Mouse (Mus musculus) R1 (cell line): ENCODE data around the gene Zfp108.
A peak's percentile ranks its signal among the peaks of the same experiment; 100 is the strongest.

Experiments
- DNase-seq: peaks from one replicate; pipeline ENCODE4 v3.0.0-alpha.2; 2018; ENCODE audit warnings: low read depth, low spot score

Gene Zfp108

DNA sequence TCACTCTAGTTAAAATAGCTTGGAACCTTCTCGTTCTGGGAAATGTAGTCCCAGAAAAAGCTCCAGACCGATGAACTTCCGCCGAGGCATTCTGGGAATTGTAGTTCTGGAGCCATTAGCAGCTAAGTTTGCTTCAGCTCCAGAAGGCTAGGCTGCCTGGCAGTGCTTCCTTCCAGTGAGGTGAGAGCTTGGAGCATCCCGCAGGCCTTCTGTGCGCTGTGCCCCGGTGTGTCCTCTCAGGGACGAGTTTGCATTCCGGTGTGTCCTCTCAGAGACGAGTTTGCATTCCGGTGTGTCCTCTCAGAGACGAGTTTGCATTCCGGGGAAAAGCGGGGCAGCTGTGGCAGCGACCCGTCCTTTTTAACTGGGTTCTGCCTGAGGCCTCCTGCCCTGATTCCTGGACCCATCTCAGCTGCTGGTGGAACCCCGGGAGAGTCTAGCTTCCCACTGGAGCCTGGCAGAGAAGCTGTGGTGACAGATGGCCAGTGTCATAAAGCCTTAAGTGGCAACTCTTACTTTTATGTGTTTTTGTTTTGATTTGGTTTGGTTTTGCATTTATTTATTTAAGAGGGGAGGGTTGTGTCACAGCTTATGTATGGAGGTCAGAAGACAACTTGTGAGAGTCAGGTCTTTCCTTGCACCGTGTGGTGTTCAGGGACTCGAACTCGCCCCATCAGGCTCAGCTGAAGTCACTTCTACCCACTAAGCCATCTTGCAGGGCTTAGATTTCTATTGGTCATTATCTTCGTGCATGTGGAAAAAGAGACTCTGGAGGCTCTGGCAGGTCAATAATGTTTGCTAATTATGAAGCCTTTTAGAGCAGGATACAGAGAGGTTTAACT, at the start of gene Zfp108:
Gene Zfp108, plus strand, starts transcription at position 162 of the 842 bp plus-strand sequence.
- peak; percentile 89 for DNase-seq

DNA sequence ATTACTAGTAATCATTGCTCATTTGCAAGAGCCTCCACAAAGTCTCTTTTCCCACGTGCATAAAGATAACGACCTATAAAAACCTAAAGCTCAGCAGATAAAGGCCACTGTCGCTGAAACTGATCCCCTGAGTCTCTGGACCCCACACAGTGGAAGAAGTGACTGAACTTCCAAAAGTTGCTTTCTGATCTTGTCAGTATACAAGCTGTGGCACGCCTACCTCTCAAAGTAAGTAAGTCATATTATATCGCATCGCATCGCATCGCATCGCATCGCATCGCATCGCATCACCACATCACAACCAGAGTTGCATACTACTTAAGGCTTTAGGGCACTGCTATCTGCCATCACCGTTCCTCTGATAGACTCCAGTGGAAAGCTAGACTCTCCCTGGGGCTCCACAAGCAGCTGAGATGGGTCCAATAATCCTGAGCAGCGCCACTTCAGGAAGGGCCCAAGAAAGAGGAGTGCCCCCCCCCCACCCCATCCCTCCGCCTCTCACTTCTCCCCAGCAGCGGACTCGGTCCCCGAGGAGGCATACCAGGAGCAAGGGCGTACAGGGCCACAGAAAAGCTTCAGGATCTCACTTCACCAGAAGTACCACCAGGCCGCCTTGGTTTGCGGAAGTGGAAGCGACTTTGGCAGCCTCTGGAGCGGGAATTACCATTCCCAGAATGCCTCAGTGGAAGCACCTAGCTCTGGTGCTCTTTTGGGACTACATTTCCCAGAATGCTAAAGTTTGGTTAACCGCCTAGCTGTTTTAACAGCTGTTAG, 46.9 kb upstream of the Zfp108 start:
- DNase-seq = peak; percentile 92

GRCm38 (mm10) chr7:24208282-24208886, 46.2 kb upstream of the Zfp108 start:
- no peak for DNase-seq

DNA sequence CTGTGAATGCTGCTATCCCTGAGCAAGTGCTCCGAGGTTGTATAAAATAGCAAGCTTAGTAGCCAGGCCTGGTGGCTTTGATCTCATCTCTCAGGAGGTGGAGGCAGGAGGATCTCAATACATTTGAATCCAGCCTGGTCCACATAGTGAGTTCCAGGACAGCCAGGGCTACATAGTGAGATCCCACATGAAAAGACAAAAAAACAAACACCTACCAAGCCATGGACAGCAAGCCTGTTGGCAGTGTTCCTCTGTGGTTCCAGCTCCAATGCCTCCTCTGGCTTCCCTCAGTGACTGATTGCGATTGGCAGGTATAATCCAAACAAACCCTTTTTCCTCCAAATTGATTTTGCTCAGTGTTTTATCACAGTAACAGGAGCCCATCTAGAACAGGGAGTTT, 44.3 kb upstream of the Zfp108 start:
- no peak for DNase-seq

GRCm38 (mm10) chr7:24211343-24211742, 43.3 kb upstream of the Zfp108 start, which contains the start of gene Zfp111:
Zfp111 (minus strand) TSS chr7:24211443.
- no peak for DNase-seq

GRCm38 (mm10) chr7:24237040-24237791, 17.4 kb upstream of the Zfp108 start, which contains the start of gene Zfp109:
Zfp109 (minus strand) TSS chr7:24237560.
- peak; percentile 82 for DNase-seq

DNA sequence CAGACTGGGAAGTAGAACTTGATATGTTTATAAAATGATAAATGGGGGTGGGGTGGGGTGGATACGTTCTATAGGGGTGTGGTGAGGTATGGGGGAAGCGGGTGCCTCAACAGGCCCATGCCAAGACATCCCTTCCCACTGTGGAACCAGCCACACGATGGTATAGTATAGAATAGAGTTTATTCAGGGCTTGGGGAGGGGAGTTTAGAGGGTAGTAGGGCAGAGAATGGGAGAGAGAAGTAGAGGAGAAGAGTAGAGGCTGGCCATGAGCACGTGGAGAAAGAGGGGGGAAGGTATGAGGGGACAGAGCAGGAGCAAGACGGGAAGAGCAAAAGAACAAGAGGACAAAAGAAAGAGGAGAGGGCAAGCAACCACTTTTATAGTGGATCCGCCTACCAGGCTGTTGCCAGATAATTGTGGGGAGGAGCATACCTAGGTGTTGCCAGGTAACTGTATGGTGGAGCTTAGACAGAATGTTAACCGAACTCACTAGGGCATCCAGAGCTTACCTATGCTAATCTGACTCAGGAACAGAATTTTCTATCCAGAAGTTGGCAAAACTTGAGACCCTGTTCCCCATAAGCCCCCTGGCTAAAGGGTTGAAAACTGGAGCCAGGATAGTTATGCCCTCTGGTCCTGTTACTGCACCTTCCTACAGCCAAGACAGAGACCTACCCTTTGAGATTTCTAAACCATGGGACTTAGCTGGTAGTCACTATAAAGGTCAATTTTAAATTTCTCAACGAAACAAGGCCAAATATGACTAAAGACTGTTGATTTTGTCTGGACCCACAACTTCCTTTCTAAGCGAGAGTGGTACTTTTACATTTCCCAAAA, 597 bp upstream of the Zfp108 start:
- DNase-seq = peak; percentile 76

- DNase-seq = no peak
Observed at GRCm38 (mm10) chr7:24259306-24259999, 4.9 kb downstream of the Zfp108 start.

DNA sequence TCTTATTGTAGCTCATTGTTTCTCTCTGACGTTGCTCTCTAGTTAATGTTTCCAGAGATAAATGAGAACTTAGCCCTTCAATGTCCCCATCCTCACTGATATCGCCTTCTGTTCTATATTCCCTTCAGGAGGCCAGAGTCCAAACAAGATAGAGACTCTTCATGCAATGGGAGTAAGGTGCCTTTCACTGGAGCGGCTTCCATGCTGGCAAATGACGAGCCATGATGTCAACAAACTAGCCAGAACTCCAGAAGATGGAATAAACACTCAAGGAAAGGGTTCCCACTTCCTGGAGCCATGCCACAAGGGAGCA, 5.4 kb downstream of the Zfp108 start:
- no peak for DNase-seq

DNA sequence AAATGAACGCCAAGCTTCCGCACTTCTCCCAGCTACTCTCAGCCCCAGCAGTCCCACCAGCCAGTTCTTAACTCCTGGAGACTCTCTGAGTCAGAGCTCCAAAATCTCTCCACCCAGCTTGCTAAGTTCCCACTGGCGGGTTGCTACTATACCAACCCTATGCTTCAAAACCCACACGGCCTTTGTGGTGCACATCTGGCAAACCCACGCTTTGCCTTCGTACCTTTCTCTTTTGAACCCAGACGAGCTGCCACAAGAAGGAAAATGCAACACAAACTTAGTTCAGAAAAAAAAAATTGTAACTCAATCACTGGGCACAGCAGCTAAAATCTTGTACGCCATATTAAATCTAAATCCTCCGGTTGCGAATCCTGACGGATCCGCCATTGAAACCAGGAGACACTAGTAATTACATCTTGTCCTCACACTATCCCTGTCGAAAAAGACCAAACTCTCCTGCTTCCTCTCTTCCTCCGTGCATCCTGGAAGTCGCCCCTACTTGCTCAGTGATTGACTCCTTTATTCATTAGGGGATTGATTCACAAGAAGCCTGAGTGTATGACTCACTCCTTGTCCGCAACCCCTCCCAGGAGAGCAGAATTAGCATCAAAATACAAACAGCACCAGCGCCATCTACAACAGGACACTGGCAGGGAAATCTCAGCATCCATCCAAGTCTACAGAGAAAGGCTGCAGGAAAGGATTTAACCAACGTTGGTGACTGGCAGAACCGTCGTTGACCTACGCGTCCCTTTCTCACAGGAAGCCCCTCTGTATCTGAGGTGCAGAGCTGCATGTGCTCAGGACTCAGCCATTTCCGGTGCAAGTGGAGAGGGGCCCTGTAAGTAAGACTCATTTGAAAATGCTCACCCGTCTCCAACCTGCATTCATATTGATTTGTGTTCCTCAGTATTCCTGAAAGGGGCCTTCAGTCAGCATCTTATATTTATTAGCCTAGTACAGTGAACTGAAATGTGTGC, 13.9 kb downstream of the Zfp108 start:
- peak; percentile 91 for DNase-seq

GRCm38 (mm10) chr7:24269256-24269655, 14.7 kb downstream of the Zfp108 start:
- DNase-seq = peak; percentile 66

GRCm38 (mm10) chr7:24269667-24270287, 15.2 kb downstream of the Zfp108 start:
- DNase-seq = no peak

DNA sequence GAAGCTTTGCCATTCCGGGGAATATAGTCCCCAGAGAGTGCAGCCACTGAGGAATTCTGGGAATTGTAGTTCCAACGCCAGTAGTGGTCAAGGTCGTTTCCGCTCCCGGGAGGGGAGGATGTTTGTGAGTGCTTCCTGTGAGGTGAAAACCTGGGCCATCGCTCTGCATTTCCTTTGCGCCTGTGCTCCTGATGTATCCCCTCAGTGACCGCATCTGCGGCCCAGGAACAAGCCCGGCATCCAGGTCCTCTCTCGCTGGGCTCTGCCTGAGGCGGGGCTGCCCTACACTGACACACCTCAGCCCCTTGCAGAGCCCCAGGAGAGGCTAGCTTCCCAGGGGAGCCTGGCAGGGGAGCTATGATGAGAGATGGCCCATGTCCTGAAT, 15.7 kb downstream of the Zfp108 start, which contains the start of gene Zfp93:
Gene Zfp93, plus strand, starts transcription at position 133 of the 385 bp plus-strand sequence.
- peak; percentile 95 for DNase-seq

- no peak for DNase-seq
Observed at GRCm38 (mm10) chr7:24271191-24271590, 16.6 kb downstream of the Zfp108 start.

DNA sequence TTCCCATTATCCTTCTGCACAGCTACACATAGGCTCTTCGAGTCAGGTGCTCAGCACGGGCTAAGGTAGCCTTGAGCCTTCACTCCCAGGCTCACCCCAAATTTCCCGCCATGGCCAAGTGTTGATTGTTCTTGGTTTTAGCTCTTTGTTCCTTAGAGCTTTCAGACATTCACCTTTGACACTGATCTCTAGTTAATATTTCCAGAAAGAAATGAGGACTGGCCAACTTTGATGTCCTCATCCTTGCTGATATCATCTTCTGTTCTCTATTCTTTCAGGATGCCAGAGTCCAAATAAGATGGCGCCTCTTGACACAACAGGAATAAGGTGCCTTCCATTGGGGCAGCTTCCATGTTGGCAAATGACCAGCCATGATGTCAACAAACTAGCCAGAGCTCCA, 19.9 kb downstream of the Zfp108 start:
- no peak for DNase-seq

- DNase-seq = peak; percentile 91
Observed at GRCm38 (mm10) chr7:24278771-24279170, 24.2 kb downstream of the Zfp108 start.

GRCm38 (mm10) chr7:24280031-24280857, 25.6 kb downstream of the Zfp108 start:
- peak; percentile 82 for DNase-seq

DNA sequence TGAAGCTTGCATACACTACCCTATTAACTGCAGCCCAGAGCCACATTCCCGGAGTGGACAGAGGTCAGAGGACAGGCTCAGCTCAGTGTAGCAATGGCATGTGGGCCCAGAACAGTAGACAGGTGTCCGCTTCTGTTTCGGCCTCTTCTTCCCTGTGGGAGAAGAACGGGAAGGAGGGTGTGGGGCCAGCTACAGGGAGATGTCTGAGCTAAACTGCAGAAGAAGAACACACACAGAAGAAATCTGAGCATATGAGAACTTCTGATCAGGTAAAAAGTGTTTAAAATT, 26.2 kb downstream of the Zfp108 start:
- DNase-seq = no peak
